Mouse (Mus musculus): ENCODE data around the gene Ntrk2. TPM values are rescaled to one million over a fixed set of nuclear protein-coding genes. Genes with fewer than 3 reads are reported as not detected.
A peak's percentile ranks its signal among the peaks of the same experiment; 100 is the strongest.

Gene Ntrk2
- total and polyA plus RNA-seq, 3 experiments = under 0.01 TPM; not detected in 2

GRCm38 (mm10) chr13:59176485-59176884, 370.1 kb downstream of the Ntrk2 start (continued):
- TF ChIP-seq ZKSCAN1 (IDR thresholded peaks at IDR 0.05; ENCODE audit: low read depth, low read length) = no peak
- TF ChIP-seq ZNF384 (IDR thresholded peaks at IDR 0.05; ENCODE audit: low read depth, low read length) = no peak
- TF ChIP-seq NELFE (IDR thresholded peaks at IDR 0.05; ENCODE audit: low read depth, low read length) = no peak
- peak; percentile 78 to 95 for TF ChIP-seq EP300 (IDR thresholded peaks at IDR 0.05; ENCODE audit: low read depth in 1 of 2, low read length in 2 of 2)
- TF ChIP-seq POLR2AphosphoS2 (IDR thresholded peaks at IDR 0.05; ENCODE audit: low read length) = no peak
- TF ChIP-seq ELF1 (IDR thresholded peaks at IDR 0.05; ENCODE audit: low read depth, low read length) = no peak
- TF ChIP-seq USF2 (IDR thresholded peaks at IDR 0.05; ENCODE audit: borderline replicate concordance in 1 of 2, insufficient read depth in 1 of 2, low read depth in 1 of 2, low read length in 2 of 2) = peak in 1 of 2 experiments; percentile 68; a peak in 2 of 4 replicates
- no peak for TF ChIP-seq ZMIZ1 (IDR thresholded peaks at IDR 0.05; ENCODE audit: low read depth, low read length)
- TF ChIP-seq CTCF (IDR thresholded peaks at IDR 0.05 in 2 of 3, conservative IDR thresholded peaks at IDR 0.05 in 1 of 3; ENCODE audit: control insufficient read depth in 1 of 3, insufficient read depth in 1 of 3, low read depth in 2 of 3, low read length in 3 of 3, poor library complexity in 1 of 3, severe bottlenecking in 1 of 3) = no peak
- TF ChIP-seq MAX (IDR thresholded peaks at IDR 0.05; ENCODE audit: low read length) = peak; percentile 91
- no peak for TF ChIP-seq POLR2AphosphoS5 (IDR thresholded peaks at IDR 0.05; ENCODE audit: borderline replicate concordance, low read depth, low read length)
- no peak for TF ChIP-seq CHD1 (IDR thresholded peaks at IDR 0.05; ENCODE audit: low read depth, low read length)
- no peak for TF ChIP-seq UBTF (IDR thresholded peaks at IDR 0.05; ENCODE audit: borderline replicate concordance, insufficient read depth, low read depth, low read length)
- TF ChIP-seq MXI1 (IDR thresholded peaks at IDR 0.05; ENCODE audit: low read depth, low read length) = no peak; the same call in 1 of the 2 replicates
- peak; percentile 94 for TF ChIP-seq ETS1 (IDR thresholded peaks at IDR 0.05; ENCODE audit: low read depth, low read length)
- peak; percentile 84 for TF ChIP-seq SIN3A (IDR thresholded peaks at IDR 0.05; ENCODE audit: low read length)
- peak; percentile 30; the same call in 1 of the 2 replicates for TF ChIP-seq GABPA (IDR thresholded peaks at IDR 0.05; ENCODE audit: low read depth, low read length)
- peak; percentile 43 for TF ChIP-seq TAL1 (IDR thresholded peaks at IDR 0.05; ENCODE audit: low read length)
- no peak for TF ChIP-seq RCOR1 (IDR thresholded peaks at IDR 0.05; ENCODE audit: low read depth, low read length)
- TF ChIP-seq USF1 (IDR thresholded peaks at IDR 0.05; ENCODE audit: low read depth, low read length) = peak; percentile 94
- no peak for TF ChIP-seq JUND (IDR thresholded peaks at IDR 0.05; ENCODE audit: low read depth, low read length)
- no peak for TF ChIP-seq SMC3 (IDR thresholded peaks at IDR 0.05; ENCODE audit: low read depth, low read length)
- TF ChIP-seq MYB (IDR thresholded peaks at IDR 0.05; ENCODE audit: low read depth, low read length) = peak; percentile 95
- TF ChIP-seq GATA1 (IDR thresholded peaks at IDR 0.05; ENCODE audit: low read depth, low read length) = peak; percentile 74

- TF ChIP-seq GATA1 (IDR thresholded peaks at IDR 0.05; ENCODE audit: low read depth, low read length) = no peak
- TF ChIP-seq RCOR1 (IDR thresholded peaks at IDR 0.05; ENCODE audit: low read depth, low read length) = peak; percentile 3; the same call in 1 of the 2 replicates
- 0 out of 2 replicates have a peak, but pooled peaks have one; percentile 12 for TF ChIP-seq MAX (IDR thresholded peaks at IDR 0.05; ENCODE audit: low read length)
- Histone ChIP-seq H3K36me3 (ENCODE audit: control insufficient read depth in 1 of 2, insufficient read depth in 2 of 2, low read length in 2 of 2) (peaks cover 0 to 21% of the 10 kb centered on the region in 2 experiments; a peak in 2 of 4 replicates), H3K9me3 (replicated peaks; ENCODE audit: insufficient read depth, low read length) (no peaks in the 10 kb centered on the region), H3K9ac (ENCODE audit: control insufficient read depth, low read depth, low read length, poor library complexity, severe bottlenecking) (peak overlapping the region; percentile 49), H3K27me3 (ENCODE audit: control insufficient read depth in 1 of 2, insufficient read depth in 2 of 2, low read length in 2 of 2) (no peaks in the 10 kb centered on the region), H3K27ac (ENCODE audit: control insufficient read depth, low read depth, low read length) (peak overlapping the region; percentile 94), H3K4me3 (ENCODE audit: control insufficient read depth in 1 of 2, insufficient read depth in 1 of 2, low read depth in 2 of 2, low read length in 2 of 2) (peak overlapping the region; percentile 3 to 17; a peak in 3 of 4 replicates), H3K79me2 (ENCODE audit: control insufficient read depth, insufficient read depth, low read length, poor library complexity) (no peaks in the 10 kb centered on the region), H3K4me1 (ENCODE audit: control insufficient read depth in 1 of 2, insufficient read depth in 2 of 2, low read length in 2 of 2) (peaks cover 11 to 20% of the 10 kb centered on the region in 2 experiments)
- no peak for DNase-seq (ENCODE audit: low read depth, low spot score)
These were observed 370.6 kb downstream of the Ntrk2 start for GRCm38 (mm10) chr13:59177003-59177402.
